Mouse (Mus musculus) heart, postnatal 0 days (tissue): ENCODE data around the gene Cntn1. TPM values are rescaled to one million over a fixed set of nuclear protein-coding genes. Genes with fewer than 3 reads are reported as not detected.

Experiments used
- ATAC-seq: fragments of 200-750 bp; cut with Nextera tagmentation; 2 replicates; pipeline ENCODE4 v1.8.0; 2017; ENCODE audit warnings: low read depth, moderate number of reproducible peaks, moderate library complexity; ENCODE audit not compliant: insufficient read depth
- DNase-seq: peaks from one replicate; pipeline ENCODE4 v3.0.0-alpha.2; 2016; ENCODE audit warnings: low spot score
- H3K27ac ChIP-seq: fragments of 300-500 bp; sonication (generic); 2 replicates; pipeline ENCODE4 v1.5.1; 2014; ENCODE audit warnings: low read depth, mild to moderate bottlenecking
- H3K27me3 ChIP-seq: fragments of 300-500 bp; sonication (generic); 2 replicates; pipeline ENCODE4 v1.6.1; 2014; ENCODE audit warnings: low read length, mixed read lengths; ENCODE audit not compliant: control insufficient read depth, insufficient read depth
- H3K36me3 ChIP-seq: fragments of 300-500 bp; sonication (generic); replicated peaks from 2 replicates; pipeline ENCODE4 v1.6.1; 2014; ENCODE audit warnings: low read length, mixed read lengths; ENCODE audit not compliant: control insufficient read depth, insufficient read depth
- H3K4me1 ChIP-seq: fragments of 300-500 bp; sonication (generic); 2 replicates; pipeline ENCODE4 v1.6.1; 2014; ENCODE audit warnings: antibody characterized with exemption; ENCODE audit not compliant: control insufficient read depth, insufficient read depth
- H3K4me2 ChIP-seq: fragments of 300-500 bp; sonication (generic); 2 replicates; pipeline ENCODE4 v1.6.1; 2014; ENCODE audit warnings: low read depth, mild to moderate bottlenecking, low read length, moderate library complexity
- H3K4me3 ChIP-seq: fragments of 300-500 bp; sonication (generic); 2 replicates; pipeline ENCODE4 v1.5.1; 2014; ENCODE audit warnings: low read depth, low read length
- H3K9ac ChIP-seq: fragments of 300-500 bp; sonication (generic); replicated peaks from 2 replicates; pipeline ENCODE4 v1.6.1; 2014; ENCODE audit warnings: low read depth, low read length, mixed read lengths
- H3K9me3 ChIP-seq: fragments of 300-500 bp; sonication (generic); replicated peaks from 2 replicates; pipeline ENCODE4 v1.6.1; 2016; ENCODE audit warnings: low read length; ENCODE audit not compliant: control insufficient read depth
- CTCF ChIP-seq: IDR thresholded peaks from 2 replicates; pipeline ENCODE4 v1.5.1; 2016; ENCODE audit warnings: antibody characterized with exemption, control low read depth, low read depth
- EP300 ChIP-seq: IDR thresholded peaks from 2 replicates; pipeline ENCODE4 v1.6.1; 2016; ENCODE audit warnings: antibody characterized with exemption, low read depth
- WGBS: fragments of 180-500 bp; shearing (Covaris S2); extraction: QIAGEN DNeasy Blood & Tissue Kit; methylation state at CpG from one replicate; pipeline ENCODE4 v1.1.7; 2014; 5-methylcytosine and 5-hydroxymethylcytosine counted together
- polyA plus RNA-seq: library from polyadenylated mRNA; unstranded; fragments of >200 nt; fragmentation: Nextera tagmentation; extraction: Ambion mirVana; gene quantifications from 2 replicates; pipeline ENCODE4 v1.2.1, GENCODE M21; 2015
- total RNA-seq: library from RNA; depleted of rRNA; stranded (reverse); fragments of >200 nt; gene quantifications from 2 replicates; pipeline ENCODE4 v1.2.3, GENCODE M21; 2014; ENCODE audit warnings: low replicate concordance

Cntn1 gene
- total and polyA plus RNA-seq, 2 experiments from 2014 or later: 0.04 to 0.08 TPM

DNA sequence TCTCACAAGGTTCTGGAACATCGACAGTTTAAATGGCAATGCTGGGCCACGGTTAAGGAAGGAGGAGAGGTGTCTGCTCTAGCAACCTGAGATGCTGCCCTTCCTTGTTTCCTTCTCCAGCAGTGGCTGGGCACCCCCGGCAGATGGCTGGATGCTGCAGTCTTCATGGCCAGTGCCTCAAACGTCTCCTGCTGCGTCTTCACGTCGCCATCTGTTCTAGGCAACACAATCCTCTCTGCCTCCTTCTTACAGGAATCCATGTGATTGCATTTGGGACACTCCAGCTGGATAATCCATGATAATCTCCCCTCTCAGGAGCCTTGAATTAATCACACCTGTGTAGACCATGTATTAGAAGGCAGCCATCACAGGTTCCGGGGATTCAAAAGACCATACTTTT, 4.9 kb upstream of the Cntn1 start:
- H3K4me2 ChIP-seq: no peak overlapping the region
- no peaks in the 10 kb centered on the region for H3K36me3 ChIP-seq
- DNase-seq (no peak), ATAC-seq (no peak)
- no peak overlapping the region for H3K4me3 ChIP-seq
- WGBS: 83% methylated on average over 8 of the region's 8 CpGs
- TF ChIP-seq CTCF (no peak), EP300 (no peak)
- no peaks in the 10 kb centered on the region for H3K4me1 ChIP-seq
- no peak overlapping the region for H3K27ac ChIP-seq
- no peak overlapping the region for H3K9ac ChIP-seq
- H3K27me3 ChIP-seq: peaks cover 9% of the 10 kb centered on the region; the same call in 1 of the 2 replicates
- no peaks in the 10 kb centered on the region for H3K9me3 ChIP-seq

DNA sequence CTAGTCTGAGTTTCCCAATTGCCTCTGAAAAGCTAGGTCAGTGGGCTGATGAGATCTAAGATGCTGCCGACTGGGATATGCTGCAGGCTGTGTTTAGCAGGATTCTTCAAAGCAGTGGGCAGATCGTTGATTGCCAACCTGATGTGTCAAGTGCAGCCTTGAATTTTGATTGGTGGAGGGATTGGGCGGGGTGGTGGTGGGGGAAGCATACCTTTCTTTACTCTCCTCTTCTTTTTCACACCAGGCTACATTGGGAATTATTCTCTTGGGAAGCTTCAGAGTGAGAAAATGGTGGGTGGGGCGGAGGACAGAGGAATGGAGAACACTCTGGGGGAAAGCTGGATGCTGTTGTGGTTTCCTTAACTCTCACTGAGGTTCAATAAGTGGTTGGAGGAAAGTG, 2.9 kb upstream of the Cntn1 start:
- no peak for TF ChIP-seq CTCF
- TF ChIP-seq EP300: no peak
- no peak overlapping the region for H3K27ac ChIP-seq
- no peak overlapping the region for H3K4me3 ChIP-seq
- 64% methylated on average over 4 of the region's 4 CpGs for WGBS
- DNase-seq: no peak
- H3K9ac ChIP-seq: no peak overlapping the region
- no peak overlapping the region for H3K4me2 ChIP-seq
- ATAC-seq: no peak
- H3K4me1 ChIP-seq: peaks cover 3% of the 10 kb centered on the region; the same call in 1 of the 2 replicates
- H3K36me3 ChIP-seq: no peaks in the 10 kb centered on the region
- H3K27me3 ChIP-seq: peaks cover 21% of the 10 kb centered on the region
- no peaks in the 10 kb centered on the region for H3K9me3 ChIP-seq

DNA sequence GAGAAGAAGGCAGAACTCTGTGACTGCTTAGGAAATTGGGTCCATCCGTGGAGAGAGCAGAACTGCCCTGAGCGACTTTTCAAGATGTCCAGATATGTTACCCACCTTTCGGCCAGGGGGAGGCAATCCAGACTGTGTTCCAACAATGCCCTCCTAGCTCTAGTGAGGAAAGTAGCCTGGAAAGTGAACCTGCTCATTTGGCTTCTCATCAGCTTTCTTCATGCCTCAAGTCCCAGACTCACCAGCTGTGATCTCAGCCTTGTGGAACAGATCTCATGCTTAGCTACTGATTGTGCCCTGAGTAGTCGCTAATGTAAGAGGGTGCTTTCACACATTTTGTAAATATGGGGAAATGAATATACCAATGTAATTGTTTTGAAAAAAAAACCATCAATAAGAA, 2.4 kb upstream of the Cntn1 start:
- H3K4me1 ChIP-seq: peaks cover 3% of the 10 kb centered on the region; the same call in 1 of the 2 replicates
- H3K9me3 ChIP-seq: no peaks in the 10 kb centered on the region
- no peak overlapping the region for H3K4me3 ChIP-seq
- peaks cover 21% of the 10 kb centered on the region for H3K27me3 ChIP-seq
- H3K4me2 ChIP-seq: no peak overlapping the region
- no peaks in the 10 kb centered on the region for H3K36me3 ChIP-seq
- DNase-seq: no peak
- 76% methylated on average over 4 of the region's 4 CpGs for WGBS
- H3K9ac ChIP-seq: no peak overlapping the region
- H3K27ac ChIP-seq: no peak overlapping the region
- TF ChIP-seq CTCF: no peak
- TF ChIP-seq EP300: no peak
- ATAC-seq: no peak

DNA sequence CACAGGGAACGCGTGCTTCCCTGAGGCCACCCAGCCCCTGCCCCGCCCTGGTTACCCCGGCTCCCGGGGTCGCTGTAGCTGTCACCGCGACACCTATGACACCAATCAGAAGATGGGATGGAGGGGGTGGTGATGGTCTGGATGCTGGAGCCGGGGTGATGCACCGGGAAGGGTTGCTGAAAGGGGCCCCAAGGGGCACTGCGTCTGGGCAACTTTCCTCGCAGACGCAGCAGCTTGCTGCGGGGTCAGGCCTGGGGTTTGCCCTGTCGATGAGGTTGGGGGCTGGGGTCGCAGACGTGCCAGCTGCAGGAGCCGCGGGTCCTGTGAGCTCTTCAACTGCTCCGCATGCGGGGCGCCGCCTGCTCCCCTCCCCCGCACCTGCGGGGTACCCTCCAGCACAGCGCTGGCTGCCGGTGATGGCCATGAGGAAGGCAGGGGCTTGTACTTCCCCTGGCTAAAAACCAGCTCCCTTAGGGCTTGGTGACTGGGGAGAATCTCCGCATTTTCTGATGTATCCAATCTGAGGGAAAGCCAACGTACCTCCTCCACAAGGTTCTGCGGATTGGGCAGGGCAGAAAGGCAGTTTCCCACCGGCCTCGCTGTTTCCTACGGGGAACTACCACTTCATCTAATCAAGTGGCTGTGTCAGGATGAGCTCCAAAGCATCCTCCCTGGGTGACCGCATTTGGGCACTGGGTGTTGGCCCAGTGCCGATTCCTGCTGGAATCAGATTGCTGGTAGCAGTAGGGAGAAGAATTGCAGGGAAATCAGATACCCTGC, 578 bp downstream of the Cntn1 start:
- H3K27ac ChIP-seq: no peak overlapping the region
- WGBS: under 1% methylated on average over 34 of the region's 35 CpGs
- no peak for TF ChIP-seq CTCF
- TF ChIP-seq EP300: no peak
- H3K4me1 ChIP-seq: peaks cover 3% of the 10 kb centered on the region; the same call in 1 of the 2 replicates
- H3K36me3 ChIP-seq: no peaks in the 10 kb centered on the region
- DNase-seq: no peak
- H3K9ac ChIP-seq: 0 out of 2 replicates have a peak overlapping the region, but pooled peaks have one; percentile 15
- peaks cover 21% of the 10 kb centered on the region for H3K27me3 ChIP-seq
- peak; percentile 51 for ATAC-seq
- peak overlapping the region; percentile 67 for H3K4me2 ChIP-seq
- H3K4me3 ChIP-seq: peak overlapping the region; percentile 38
- no peaks in the 10 kb centered on the region for H3K9me3 ChIP-seq

DNA sequence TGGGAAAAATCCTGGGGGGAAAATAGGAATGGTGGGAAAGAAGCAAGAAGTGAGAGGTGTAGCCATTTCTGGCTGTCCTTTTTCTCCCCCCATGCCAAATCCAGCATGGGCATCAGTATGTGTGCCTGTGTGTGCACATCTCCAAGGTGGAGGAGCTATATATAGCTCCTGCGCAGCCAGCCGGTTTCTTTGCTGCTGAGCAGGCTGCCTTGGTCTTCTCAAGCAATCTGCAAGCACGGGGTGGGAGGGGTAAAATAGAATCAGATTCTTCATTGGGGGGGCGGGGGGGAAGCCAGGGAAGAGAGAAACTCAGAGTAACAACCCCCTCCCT, 1.1 kb downstream of the Cntn1 start:
- Histone ChIP-seq H3K9me3 (no peaks in the 10 kb centered on the region), H3K36me3 (no peaks in the 10 kb centered on the region), H3K4me2 (peak overlapping the region; percentile 67), H3K4me3 (peak overlapping the region; percentile 38; the same call in 1 of the 2 replicates), H3K27ac (no peak overlapping the region), H3K9ac (no peak overlapping the region), H3K27me3 (peaks cover 21% of the 10 kb centered on the region), H3K4me1 (peaks cover 3% of the 10 kb centered on the region; the same call in 1 of the 2 replicates)
- DNase-seq (peak; percentile 7), ATAC-seq (no peak)
- TF ChIP-seq EP300 (no peak), CTCF (no peak)
- 19% methylated on average over 4 of the region's 4 CpGs for WGBS
